Mouse (Mus musculus): ENCODE data around the gene Capn12. TPM values are rescaled to one million over a fixed set of nuclear protein-coding genes. Genes with fewer than 3 reads are reported as not detected.

The Capn12 gene
- polyA plus RNA-seq, 1 experiment, result not detected

- Histone ChIP-seq H3K27ac (ENCODE audit: insufficient read depth, low read depth, low read length) (peak overlapping the region; percentile 63), H3K4me3 (ENCODE audit: insufficient read depth, low read depth, low read length) (no peak overlapping the region), H3K4me1 (ENCODE audit: control insufficient read depth, insufficient read depth, low read length) (peaks cover 33% of the 10 kb centered on the region)
- no peak for TF ChIP-seq POLR2A (IDR thresholded peaks at IDR 0.05; ENCODE audit: insufficient read depth, low read depth, low read length)
- no peak for TF ChIP-seq CTCF (IDR thresholded peaks at IDR 0.05; ENCODE audit: insufficient read depth, low read depth, low read length)
- WGBS, result 68% methylated on average over 10 of the region's 10 CpGs
Observed at GRCm38 (mm10) chr7:28903778-28904177, 22.6 kb downstream of the Capn12 start.

GRCm38 (mm10) chr7:28907195-28907594 lies 26.0 kb downstream of the Capn12 start:
- no peak overlapping the region for H3K27ac ChIP-seq (ENCODE audit: insufficient read depth, low read depth, low read length)
- H3K4me3 ChIP-seq (ENCODE audit: insufficient read depth, low read depth, low read length), result no peak overlapping the region
- WGBS, result 81% methylated on average over 5 of the region's 5 CpGs
- peaks cover 26% of the 10 kb centered on the region for H3K4me1 ChIP-seq (ENCODE audit: control insufficient read depth, insufficient read depth, low read length)
- TF ChIP-seq CTCF (IDR thresholded peaks at IDR 0.05; ENCODE audit: insufficient read depth, low read depth, low read length), result no peak
- no peak for TF ChIP-seq POLR2A (IDR thresholded peaks at IDR 0.05; ENCODE audit: insufficient read depth, low read depth, low read length)

- H3K27ac ChIP-seq (ENCODE audit: insufficient read depth, low read depth, low read length), result 0 out of 2 replicates have a peak overlapping the region, but pooled peaks have one; percentile 31
- H3K4me3 ChIP-seq (ENCODE audit: insufficient read depth, low read depth, low read length), result no peak overlapping the region
- H3K4me1 ChIP-seq (ENCODE audit: control insufficient read depth, insufficient read depth, low read length), result peaks cover 2% of the 10 kb centered on the region; the same call in 1 of the 2 replicates
- no peak for TF ChIP-seq CTCF (IDR thresholded peaks at IDR 0.05; ENCODE audit: insufficient read depth, low read depth, low read length)
- WGBS, result 65% methylated on average over 4 of the region's 4 CpGs
Observed at GRCm38 (mm10) chr7:28911632-28912031, 30.4 kb downstream of the Capn12 start.

DNA sequence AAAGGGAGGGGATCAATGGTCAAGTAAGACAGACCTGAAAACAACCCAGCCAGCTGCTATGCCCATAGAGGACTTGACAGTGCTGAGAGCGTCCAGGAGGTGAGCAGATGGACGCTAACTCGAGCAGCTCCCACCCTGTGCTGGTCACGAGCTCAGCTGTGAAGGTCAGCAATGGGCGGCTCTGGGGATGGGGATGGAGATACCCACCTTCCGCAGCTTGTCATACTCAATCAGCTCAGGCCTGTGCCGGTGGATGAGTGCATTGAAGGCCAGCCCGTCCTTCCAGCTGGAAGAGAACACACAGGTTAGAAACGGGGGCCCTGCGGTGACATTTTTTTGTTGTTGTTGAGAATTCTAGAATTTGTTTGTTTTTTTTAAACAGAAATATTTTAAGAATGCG lies 31.9 kb downstream of the Capn12 start:
- Histone ChIP-seq H3K4me1 (ENCODE audit: control insufficient read depth, insufficient read depth, low read length) (peaks cover 13% of the 10 kb centered on the region), H3K4me3 (ENCODE audit: insufficient read depth, low read depth, low read length) (no peak overlapping the region), H3K27ac (ENCODE audit: insufficient read depth, low read depth, low read length) (no peak overlapping the region)
- WGBS, result 93% methylated on average over 11 of the region's 11 CpGs
- no peak for TF ChIP-seq CTCF (IDR thresholded peaks at IDR 0.05; ENCODE audit: insufficient read depth, low read depth, low read length)
- TF ChIP-seq POLR2A (IDR thresholded peaks at IDR 0.05; ENCODE audit: insufficient read depth, low read depth, low read length), result no peak

GRCm38 (mm10) chr7:28916491-28916890 lies 35.3 kb downstream of the Capn12 start:
- H3K4me1 ChIP-seq (ENCODE audit: control insufficient read depth, insufficient read depth, low read length), result peaks cover 37% of the 10 kb centered on the region
- no peak overlapping the region for H3K4me3 ChIP-seq (ENCODE audit: insufficient read depth, low read depth, low read length)
- H3K27ac ChIP-seq (ENCODE audit: insufficient read depth, low read depth, low read length), result no peak overlapping the region
- TF ChIP-seq POLR2A (IDR thresholded peaks at IDR 0.05; ENCODE audit: insufficient read depth, low read depth, low read length) (no peak), CTCF (IDR thresholded peaks at IDR 0.05; ENCODE audit: insufficient read depth, low read depth, low read length) (no peak)

DNA sequence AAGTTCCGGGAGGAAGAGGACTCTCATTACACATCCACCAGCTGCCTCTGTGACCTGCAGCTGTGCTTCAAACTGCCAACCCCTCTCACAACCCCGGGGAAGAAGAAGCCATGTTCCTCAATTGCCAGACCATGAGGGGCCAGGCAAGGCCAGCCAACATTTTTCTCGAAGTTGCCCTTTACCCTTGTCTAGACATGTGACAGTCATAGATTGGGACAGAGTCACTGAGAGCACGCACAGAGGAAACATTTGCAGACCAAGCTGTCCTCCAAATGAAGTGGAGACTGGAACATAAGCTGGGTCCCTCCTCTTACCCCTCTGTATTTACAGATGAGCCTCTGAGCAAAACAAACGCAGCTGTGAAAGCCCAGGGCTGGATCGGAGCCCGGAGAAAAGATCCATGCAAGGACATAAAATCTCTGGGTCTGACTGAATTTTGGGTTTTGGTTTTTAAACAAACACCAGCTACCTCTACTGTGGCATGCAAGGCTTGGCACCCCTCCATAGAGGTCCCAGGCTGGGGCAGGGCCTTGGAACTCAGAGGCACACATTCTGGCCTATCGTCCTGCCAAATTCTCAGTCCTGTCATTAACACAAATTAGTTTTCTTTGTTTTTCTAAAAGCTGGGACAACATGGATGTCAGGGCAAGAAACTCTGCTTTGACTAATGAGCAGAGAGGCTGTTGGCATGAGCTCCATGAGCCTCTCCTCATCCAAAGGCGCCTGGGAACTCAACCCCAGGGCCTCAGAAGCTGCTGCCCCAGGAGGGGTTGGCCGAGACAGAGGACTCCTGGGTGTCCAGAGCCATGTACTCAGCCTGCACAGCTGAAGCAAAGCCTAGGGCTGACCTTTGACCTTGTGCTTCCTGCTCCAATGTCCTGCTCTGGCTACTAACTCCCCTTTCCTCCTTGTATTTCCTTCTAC lies 36.5 kb downstream of the Capn12 start:
- Histone ChIP-seq H3K4me3 (ENCODE audit: insufficient read depth, low read depth, low read length) (no peak overlapping the region), H3K27ac (ENCODE audit: insufficient read depth, low read depth, low read length) (peak overlapping the region; percentile 68), H3K4me1 (ENCODE audit: control insufficient read depth, insufficient read depth, low read length) (peaks cover 45% of the 10 kb centered on the region)
- WGBS, result 22% methylated on average over 10 of the region's 10 CpGs
- TF ChIP-seq CTCF (IDR thresholded peaks at IDR 0.05; ENCODE audit: insufficient read depth, low read depth, low read length) (no peak), POLR2A (IDR thresholded peaks at IDR 0.05; ENCODE audit: insufficient read depth, low read depth, low read length) (no peak)

GRCm38 (mm10) chr7:28918540-28918939 lies 37.3 kb downstream of the Capn12 start:
- peaks cover 48% of the 10 kb centered on the region for H3K4me1 ChIP-seq (ENCODE audit: control insufficient read depth, insufficient read depth, low read length)
- 75% methylated on average over 8 of the region's 8 CpGs for WGBS
- H3K4me3 ChIP-seq (ENCODE audit: insufficient read depth, low read depth, low read length), result no peak overlapping the region
- TF ChIP-seq CTCF (IDR thresholded peaks at IDR 0.05; ENCODE audit: insufficient read depth, low read depth, low read length), result no peak
- TF ChIP-seq POLR2A (IDR thresholded peaks at IDR 0.05; ENCODE audit: insufficient read depth, low read depth, low read length), result no peak
- H3K27ac ChIP-seq (ENCODE audit: insufficient read depth, low read depth, low read length), result peak overlapping the region; percentile 68

GRCm38 (mm10) chr7:28919815-28920214 lies 38.6 kb downstream of the Capn12 start:
- H3K4me3 ChIP-seq (ENCODE audit: insufficient read depth, low read depth, low read length), result no peak overlapping the region
- H3K27ac ChIP-seq (ENCODE audit: insufficient read depth, low read depth, low read length), result peak overlapping the region; percentile 68
- 9% methylated on average over 6 of the region's 6 CpGs for WGBS
- H3K4me1 ChIP-seq (ENCODE audit: control insufficient read depth, insufficient read depth, low read length), result peaks cover 61% of the 10 kb centered on the region
- TF ChIP-seq CTCF (IDR thresholded peaks at IDR 0.05; ENCODE audit: insufficient read depth, low read depth, low read length) (no peak), POLR2A (IDR thresholded peaks at IDR 0.05; ENCODE audit: insufficient read depth, low read depth, low read length) (no peak)

GRCm38 (mm10) chr7:28921178-28921577 lies 40.0 kb downstream of the Capn12 start:
- WGBS, result 68% methylated on average over 3 of the region's 3 CpGs
- peaks cover 69% of the 10 kb centered on the region for H3K4me1 ChIP-seq (ENCODE audit: control insufficient read depth, insufficient read depth, low read length)
- TF ChIP-seq POLR2A (IDR thresholded peaks at IDR 0.05; ENCODE audit: insufficient read depth, low read depth, low read length) (no peak), CTCF (IDR thresholded peaks at IDR 0.05; ENCODE audit: insufficient read depth, low read depth, low read length) (no peak)
- no peak overlapping the region for H3K4me3 ChIP-seq (ENCODE audit: insufficient read depth, low read depth, low read length)
- H3K27ac ChIP-seq (ENCODE audit: insufficient read depth, low read depth, low read length), result no peak overlapping the region
